Mouse (Mus musculus): ENCODE measurements around the gene Ralgapb. TPM values are rescaled to one million over a fixed set of nuclear protein-coding genes. Genes with fewer than 3 reads are reported as not detected.

The Ralgapb gene
- total RNA-seq, 1 experiment = 23.0 TPM

GRCm38 (mm10) chr2:158539433-158540305 is 130.0 kb downstream of the Ralgapb start:
- in situ Hi-C loops (cut with MboI; ENCODE audit: low sequenced_read_pairs in 2 of 2, unreplicated experiment in 2 of 2) = loop anchor here in 1 of 2 experiments (10.0 kb wide), 1 partner anchor 85 kb away; the partner anchor contains the start of gene Actr5
- H3K4me3 ChIP-seq (ENCODE audit: insufficient read depth in 1 of 2, low read depth in 1 of 2, low read length in 2 of 2, poor library complexity in 1 of 2, severe bottlenecking in 1 of 2) = peak overlapping the region in 1 of 2 experiments; percentile 46; a peak in 2 of 4 replicates
- no peak overlapping the region for H3K9ac ChIP-seq (ENCODE audit: insufficient read depth, low read depth, low read length, poor library complexity, severe bottlenecking)
- peaks cover 0 to 3% of the 10 kb centered on the region in 2 experiments; a peak in 1 of 4 replicates for H3K4me1 ChIP-seq (ENCODE audit: control insufficient read depth in 2 of 2, insufficient read depth in 2 of 2, low read length in 2 of 2, poor library complexity in 1 of 2)
- no peaks in the 10 kb centered on the region for H3K9me3 ChIP-seq (ENCODE audit: control insufficient read depth, insufficient read depth, low read depth, low read length)
- H3K36me3 ChIP-seq (ENCODE audit: control insufficient read depth, insufficient read depth, low read length, poor library complexity, severe bottlenecking) = no peaks in the 10 kb centered on the region
- no peak overlapping the region for H3K27ac ChIP-seq (ENCODE audit: insufficient read depth, low read depth, low read length, poor library complexity, severe bottlenecking)
- TF ChIP-seq CHD2 (IDR thresholded peaks at IDR 0.05; ENCODE audit: low read depth, low read length) = no peak
- TF ChIP-seq MAFK (IDR thresholded peaks at IDR 0.05; ENCODE audit: insufficient read depth, low read depth, low read length) = no peak
- no peak for TF ChIP-seq HCFC1 (IDR thresholded peaks at IDR 0.05; ENCODE audit: borderline replicate concordance, insufficient read depth, low read length)
- TF ChIP-seq ZC3H11A (IDR thresholded peaks at IDR 0.05; ENCODE audit: borderline replicate concordance, low read depth, low read length) = no peak
- TF ChIP-seq ZNF384 (IDR thresholded peaks at IDR 0.05; ENCODE audit: low read depth, low read length) = no peak
- no peak for DNase-seq (ENCODE audit: low read depth, low spot score)

GRCm38 (mm10) chr2:158541286-158541685 is 131.6 kb downstream of the Ralgapb start:
- Histone ChIP-seq H3K9ac (ENCODE audit: insufficient read depth, low read depth, low read length, poor library complexity, severe bottlenecking) (no peak overlapping the region), H3K36me3 (ENCODE audit: control insufficient read depth, insufficient read depth, low read length, poor library complexity, severe bottlenecking) (no peaks in the 10 kb centered on the region), H3K4me3 (ENCODE audit: insufficient read depth in 1 of 2, low read depth in 1 of 2, low read length in 2 of 2, poor library complexity in 1 of 2, severe bottlenecking in 1 of 2) (no peak overlapping the region), H3K9me3 (ENCODE audit: control insufficient read depth, insufficient read depth, low read depth, low read length) (no peaks in the 10 kb centered on the region), H3K4me1 (ENCODE audit: control insufficient read depth in 2 of 2, insufficient read depth in 2 of 2, low read length in 2 of 2, poor library complexity in 1 of 2) (peaks cover 0 to 3% of the 10 kb centered on the region in 2 experiments; a peak in 1 of 4 replicates), H3K27ac (ENCODE audit: insufficient read depth, low read depth, low read length, poor library complexity, severe bottlenecking) (no peak overlapping the region)
- in situ Hi-C loops (cut with MboI; ENCODE audit: low sequenced_read_pairs in 2 of 2, unreplicated experiment in 2 of 2) = loop anchor here in 1 of 2 experiments (10.0 kb wide), 1 partner anchor 84 kb away; the partner anchor contains the start of gene Actr5
- DNase-seq (ENCODE audit: low read depth, low spot score) = no peak
- TF ChIP-seq HCFC1 (IDR thresholded peaks at IDR 0.05; ENCODE audit: borderline replicate concordance, insufficient read depth, low read length) = no peak
- TF ChIP-seq CHD2 (IDR thresholded peaks at IDR 0.05; ENCODE audit: low read depth, low read length) = no peak
- no peak for TF ChIP-seq MAFK (IDR thresholded peaks at IDR 0.05; ENCODE audit: insufficient read depth, low read depth, low read length)
- TF ChIP-seq ZNF384 (IDR thresholded peaks at IDR 0.05; ENCODE audit: low read depth, low read length) = no peak
- TF ChIP-seq ZC3H11A (IDR thresholded peaks at IDR 0.05; ENCODE audit: borderline replicate concordance, low read depth, low read length) = no peak

GRCm38 (mm10) chr2:158545266-158545665 is 135.6 kb downstream of the Ralgapb start:
- Histone ChIP-seq H3K9ac (ENCODE audit: insufficient read depth, low read depth, low read length, poor library complexity, severe bottlenecking) (no peak overlapping the region), H3K4me1 (ENCODE audit: control insufficient read depth in 2 of 2, insufficient read depth in 2 of 2, low read length in 2 of 2, poor library complexity in 1 of 2) (peaks cover 0 to 2% of the 10 kb centered on the region in 2 experiments; a peak in 1 of 4 replicates), H3K4me3 (ENCODE audit: insufficient read depth in 1 of 2, low read depth in 1 of 2, low read length in 2 of 2, poor library complexity in 1 of 2, severe bottlenecking in 1 of 2) (no peak overlapping the region), H3K9me3 (ENCODE audit: control insufficient read depth, insufficient read depth, low read depth, low read length) (no peaks in the 10 kb centered on the region), H3K27ac (ENCODE audit: insufficient read depth, low read depth, low read length, poor library complexity, severe bottlenecking) (no peak overlapping the region), H3K36me3 (ENCODE audit: control insufficient read depth, insufficient read depth, low read length, poor library complexity, severe bottlenecking) (no peaks in the 10 kb centered on the region)
- no peak for DNase-seq (ENCODE audit: low read depth, low spot score)
- in situ Hi-C loops (cut with MboI; ENCODE audit: low sequenced_read_pairs in 2 of 2, unreplicated experiment in 2 of 2) = loop anchor here (5.0 to 10.0 kb wide), 2 partner anchors 80 to 82 kb away; partner anchors contain the start of gene Actr5 (in 1 of the 2)
- no peak for TF ChIP-seq MAFK (IDR thresholded peaks at IDR 0.05; ENCODE audit: insufficient read depth, low read depth, low read length)
- no peak for TF ChIP-seq CHD2 (IDR thresholded peaks at IDR 0.05; ENCODE audit: low read depth, low read length)
- no peak for TF ChIP-seq ZC3H11A (IDR thresholded peaks at IDR 0.05; ENCODE audit: borderline replicate concordance, low read depth, low read length)
- no peak for TF ChIP-seq HCFC1 (IDR thresholded peaks at IDR 0.05; ENCODE audit: borderline replicate concordance, insufficient read depth, low read length)
- no peak for TF ChIP-seq ZNF384 (IDR thresholded peaks at IDR 0.05; ENCODE audit: low read depth, low read length)

- no peak overlapping the region for H3K27ac ChIP-seq (ENCODE audit: insufficient read depth, low read depth, low read length, poor library complexity, severe bottlenecking)
- in situ Hi-C loops (cut with MboI; ENCODE audit: low sequenced_read_pairs in 2 of 2, unreplicated experiment in 2 of 2) = loop anchor here (5.0 to 10.0 kb wide), 2 partner anchors 78 to 81 kb away; partner anchors contain the start of gene Actr5 (in 1 of the 2)
- peaks cover 0 to 2% of the 10 kb centered on the region in 2 experiments; a peak in 1 of 4 replicates for H3K4me1 ChIP-seq (ENCODE audit: control insufficient read depth in 2 of 2, insufficient read depth in 2 of 2, low read length in 2 of 2, poor library complexity in 1 of 2)
- no peak overlapping the region for H3K4me3 ChIP-seq (ENCODE audit: insufficient read depth in 1 of 2, low read depth in 1 of 2, low read length in 2 of 2, poor library complexity in 1 of 2, severe bottlenecking in 1 of 2)
- H3K9ac ChIP-seq (ENCODE audit: insufficient read depth, low read depth, low read length, poor library complexity, severe bottlenecking) = no peak overlapping the region
- DNase-seq (ENCODE audit: low read depth, low spot score) = peak; percentile 93
- no peaks in the 10 kb centered on the region for H3K36me3 ChIP-seq (ENCODE audit: control insufficient read depth, insufficient read depth, low read length, poor library complexity, severe bottlenecking)
- TF ChIP-seq ZC3H11A (IDR thresholded peaks at IDR 0.05; ENCODE audit: borderline replicate concordance, low read depth, low read length) (peak; percentile 90), CHD2 (IDR thresholded peaks at IDR 0.05; ENCODE audit: low read depth, low read length) (no peak)
- H3K9me3 ChIP-seq (ENCODE audit: control insufficient read depth, insufficient read depth, low read depth, low read length) = no peaks in the 10 kb centered on the region
Measured at GRCm38 (mm10) chr2:158546751-158547150, 137.1 kb downstream of the Ralgapb start.

Other genes starting within 250 kb of the Ralgapb start
- gene D630003M21Rik, start 180.6 kb upstream of the Ralgapb start, total RNA-seq (2012; rRNA removed) = 0.63 and 0.89 TPM in 2 replicates
- gene Bpi, start 151.8 kb upstream of the Ralgapb start, total RNA-seq (2012; rRNA removed) = 0.16 and 0.31 TPM in 2 replicates
- 0.18 and 0.32 TPM in 2 replicates for gene Lbp, start 103.4 kb upstream of the Ralgapb start, total RNA-seq (2012; rRNA removed)
- 15.9 and 25.2 TPM in 2 replicates for gene Snhg11, start 34.2 kb upstream of the Ralgapb start, total RNA-seq (2012; rRNA removed)
- 0.85 TPM in 1 of 2 replicates, not detected in the other for gene Adig, start 92.8 kb downstream of the Ralgapb start, total RNA-seq (2012; rRNA removed)
- gene Arhgap40, start 102.9 kb downstream of the Ralgapb start, total RNA-seq (2012; rRNA removed) = 0.58 and 0.89 TPM in 2 replicates
- gene Slc32a1, start 200.9 kb downstream of the Ralgapb start, total RNA-seq (2012; rRNA removed) = 0.53 and 0.71 TPM in 2 replicates
- gene Actr5, start 215.0 kb downstream of the Ralgapb start, total RNA-seq (2012; rRNA removed) = 11.5 and 19.3 TPM in 2 replicates